Mouse (Mus musculus): ENCODE data around the gene Fbxo47. TPM values are rescaled to one million over a fixed set of nuclear protein-coding genes. Genes with fewer than 3 reads are reported as not detected.

Fbxo47 gene
- polyA plus RNA-seq, 1 experiment from 2014 or later: 0.35 TPM

DNA sequence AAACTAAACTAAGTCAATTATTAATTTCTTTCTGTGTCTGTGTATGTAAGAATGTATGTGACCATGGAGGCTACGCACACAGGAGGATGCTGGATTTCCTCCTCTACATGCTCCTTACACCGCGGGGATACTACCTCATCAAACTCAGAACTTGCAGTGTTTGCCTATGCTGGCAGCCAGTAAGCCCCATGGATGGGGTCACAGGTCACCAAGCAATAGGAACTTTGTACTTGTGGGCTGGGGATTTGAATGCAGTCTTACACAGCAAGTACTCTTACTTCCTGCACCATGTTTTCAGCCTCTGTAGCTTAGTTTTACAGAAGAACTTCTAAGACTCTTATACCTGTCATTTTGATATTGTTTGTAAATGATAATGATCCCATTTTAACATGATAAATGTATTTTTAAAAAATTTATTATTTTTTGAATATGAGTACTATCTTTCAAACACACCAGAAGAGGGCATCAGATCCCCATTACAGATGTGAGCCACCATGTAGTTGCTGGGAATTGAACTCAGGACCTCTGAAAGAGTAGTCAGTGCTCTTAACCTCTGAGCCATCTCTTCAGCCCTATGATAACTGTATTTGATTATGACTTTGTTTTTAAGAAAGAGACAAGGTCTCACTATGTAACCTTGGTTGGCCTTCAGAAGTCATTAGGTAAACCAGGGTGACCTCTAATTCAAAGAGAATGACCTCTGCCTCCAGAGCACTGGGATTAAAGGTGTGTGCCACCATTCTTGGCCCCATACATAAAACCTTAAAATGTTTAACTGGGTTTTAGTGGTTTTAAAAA lies 17.7 kb downstream of the Fbxo47 start:
- WGBS: 86% methylated on average over 3 of the region's 3 CpGs
- H3K4me3 ChIP-seq (replicated peaks; ENCODE audit: low read length): no peak overlapping the region
- no peak overlapping the region for H3K27ac ChIP-seq (ENCODE audit: low read length)
- no peak for ATAC-seq (ENCODE audit: insufficient read depth, low FRiP score)
- H3K9me3 ChIP-seq (replicated peaks; ENCODE audit: control insufficient read depth, low read length): no peaks in the 10 kb centered on the region
- H3K9ac ChIP-seq (ENCODE audit: low read length): no peak overlapping the region
- H3K4me2 ChIP-seq (ENCODE audit: low read depth, low read length): no peak overlapping the region
- H3K36me3 ChIP-seq (ENCODE audit: control insufficient read depth, insufficient read depth, low read length): no peaks in the 10 kb centered on the region
- H3K4me1 ChIP-seq (ENCODE audit: control insufficient read depth, insufficient read depth, low read length): no peaks in the 10 kb centered on the region
- no peaks in the 10 kb centered on the region for H3K27me3 ChIP-seq (ENCODE audit: control insufficient read depth, insufficient read depth, low read length)

DNA sequence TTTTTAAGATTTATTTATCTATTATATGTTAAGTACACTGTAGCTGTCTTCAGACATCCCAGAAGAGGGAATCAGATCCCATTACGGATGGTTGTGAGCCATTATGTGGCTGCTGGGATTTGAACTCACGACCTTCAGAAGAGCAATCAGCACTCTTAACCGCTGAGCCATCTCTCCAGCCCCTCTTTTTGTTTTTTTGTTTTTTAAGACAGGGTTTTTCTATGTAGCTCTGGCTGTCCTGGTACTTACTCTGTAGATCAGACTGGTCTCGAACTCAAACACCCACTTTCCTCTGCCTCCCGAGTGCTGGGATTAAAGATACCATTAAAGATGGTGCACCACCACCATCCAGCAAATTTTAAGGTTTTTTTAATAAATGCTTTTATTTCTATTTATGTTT lies 18.5 kb downstream of the Fbxo47 start:
- no peaks in the 10 kb centered on the region for H3K9me3 ChIP-seq (replicated peaks; ENCODE audit: control insufficient read depth, low read length)
- H3K4me1 ChIP-seq (ENCODE audit: control insufficient read depth, insufficient read depth, low read length): no peaks in the 10 kb centered on the region
- WGBS: 86% methylated on average over 5 of the region's 5 CpGs
- no peak overlapping the region for H3K27ac ChIP-seq (ENCODE audit: low read length)
- H3K27me3 ChIP-seq (ENCODE audit: control insufficient read depth, insufficient read depth, low read length): no peaks in the 10 kb centered on the region
- no peak for ATAC-seq (ENCODE audit: insufficient read depth, low FRiP score)
- no peak overlapping the region for H3K4me3 ChIP-seq (replicated peaks; ENCODE audit: low read length)
- no peak overlapping the region for H3K9ac ChIP-seq (ENCODE audit: low read length)
- H3K4me2 ChIP-seq (ENCODE audit: low read depth, low read length): no peak overlapping the region
- H3K36me3 ChIP-seq (ENCODE audit: control insufficient read depth, insufficient read depth, low read length): no peaks in the 10 kb centered on the region

DNA sequence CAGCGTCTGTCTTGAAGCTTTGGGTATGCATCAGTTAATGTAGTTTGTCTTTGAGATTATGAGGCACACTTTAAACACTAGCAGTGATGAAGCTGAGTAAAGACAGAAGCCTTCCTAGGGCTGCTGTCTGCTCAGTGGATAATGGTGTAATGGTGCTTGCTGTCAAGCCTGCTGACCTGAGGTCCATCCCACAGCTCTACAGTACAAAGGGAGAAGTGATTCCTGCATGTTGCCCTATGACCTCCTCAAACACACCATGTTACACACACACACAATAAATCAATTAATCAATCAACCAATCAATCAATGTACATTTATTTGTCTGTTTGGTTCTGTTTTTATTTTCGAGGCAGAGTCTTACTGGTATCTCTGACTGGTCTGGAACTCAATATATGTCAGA lies 21.8 kb downstream of the Fbxo47 start:
- Histone ChIP-seq H3K4me1 (ENCODE audit: control insufficient read depth, insufficient read depth, low read length) (no peaks in the 10 kb centered on the region), H3K4me3 (replicated peaks; ENCODE audit: low read length) (no peak overlapping the region), H3K9me3 (replicated peaks; ENCODE audit: control insufficient read depth, low read length) (no peaks in the 10 kb centered on the region), H3K9ac (ENCODE audit: low read length) (no peak overlapping the region), H3K27me3 (ENCODE audit: control insufficient read depth, insufficient read depth, low read length) (no peaks in the 10 kb centered on the region), H3K27ac (ENCODE audit: low read length) (no peak overlapping the region), H3K36me3 (ENCODE audit: control insufficient read depth, insufficient read depth, low read length) (no peaks in the 10 kb centered on the region), H3K4me2 (ENCODE audit: low read depth, low read length) (no peak overlapping the region)
- WGBS: 45% methylated on average over 2 of the region's 2 CpGs
- ATAC-seq (ENCODE audit: insufficient read depth, low FRiP score): no peak

DNA sequence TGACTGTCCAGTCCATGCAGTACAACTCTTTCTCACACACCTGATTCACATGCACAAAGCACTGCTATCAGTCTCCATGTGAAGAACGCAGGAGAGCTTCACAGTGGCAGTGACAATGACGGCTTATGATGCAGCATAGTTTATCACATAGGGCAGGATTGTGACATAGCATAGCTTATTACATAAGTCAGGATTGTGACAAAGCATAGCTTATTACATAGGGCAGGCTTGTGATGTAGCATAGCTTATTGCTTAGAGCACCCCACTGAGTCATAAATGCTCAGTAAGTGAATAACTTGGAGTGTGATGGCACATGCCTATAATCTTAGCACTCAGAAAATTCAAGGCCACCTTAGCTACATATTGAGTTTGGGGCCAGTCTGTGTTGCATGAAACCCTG lies 28.5 kb downstream of the Fbxo47 start:
- no peak for ATAC-seq (ENCODE audit: insufficient read depth, low FRiP score)
- Histone ChIP-seq H3K4me3 (replicated peaks; ENCODE audit: low read length) (no peak overlapping the region), H3K9ac (ENCODE audit: low read length) (no peak overlapping the region), H3K4me1 (ENCODE audit: control insufficient read depth, insufficient read depth, low read length) (no peaks in the 10 kb centered on the region), H3K36me3 (ENCODE audit: control insufficient read depth, insufficient read depth, low read length) (no peaks in the 10 kb centered on the region), H3K9me3 (replicated peaks; ENCODE audit: control insufficient read depth, low read length) (no peaks in the 10 kb centered on the region), H3K27me3 (ENCODE audit: control insufficient read depth, insufficient read depth, low read length) (no peaks in the 10 kb centered on the region), H3K4me2 (ENCODE audit: low read depth, low read length) (no peak overlapping the region), H3K27ac (ENCODE audit: low read length) (no peak overlapping the region)
- WGBS: 86% methylated on average over 2 of the region's 2 CpGs

DNA sequence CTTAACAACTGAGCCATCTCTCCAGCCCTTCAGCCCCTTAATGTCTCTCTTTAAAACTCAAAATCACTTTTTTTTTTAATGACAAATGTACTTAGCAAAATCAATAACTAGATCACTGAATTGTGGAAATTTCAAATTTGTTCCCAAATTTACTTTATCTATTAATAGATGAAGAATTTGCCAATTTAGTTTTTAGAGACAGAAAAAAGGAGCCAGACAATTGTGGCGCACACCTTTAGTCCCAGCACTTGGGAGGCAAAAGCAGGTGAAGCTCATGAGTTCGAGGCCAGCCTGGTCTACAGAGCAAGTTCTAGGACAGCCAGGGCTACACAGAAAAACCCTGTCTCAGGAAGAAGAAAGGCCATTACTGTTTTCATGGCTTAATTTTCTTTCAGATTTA lies 32.4 kb downstream of the Fbxo47 start:
- H3K27me3 ChIP-seq (ENCODE audit: control insufficient read depth, insufficient read depth, low read length): no peaks in the 10 kb centered on the region
- no peak for ATAC-seq (ENCODE audit: insufficient read depth, low FRiP score)
- no peaks in the 10 kb centered on the region for H3K36me3 ChIP-seq (ENCODE audit: control insufficient read depth, insufficient read depth, low read length)
- no peak overlapping the region for H3K4me3 ChIP-seq (replicated peaks; ENCODE audit: low read length)
- H3K27ac ChIP-seq (ENCODE audit: low read length): no peak overlapping the region
- no peaks in the 10 kb centered on the region for H3K4me1 ChIP-seq (ENCODE audit: control insufficient read depth, insufficient read depth, low read length)
- no peak overlapping the region for H3K4me2 ChIP-seq (ENCODE audit: low read depth, low read length)
- H3K9ac ChIP-seq (ENCODE audit: low read length): no peak overlapping the region
- 91% methylated on average over 2 of the region's 2 CpGs for WGBS
- no peaks in the 10 kb centered on the region for H3K9me3 ChIP-seq (replicated peaks; ENCODE audit: control insufficient read depth, low read length)

DNA sequence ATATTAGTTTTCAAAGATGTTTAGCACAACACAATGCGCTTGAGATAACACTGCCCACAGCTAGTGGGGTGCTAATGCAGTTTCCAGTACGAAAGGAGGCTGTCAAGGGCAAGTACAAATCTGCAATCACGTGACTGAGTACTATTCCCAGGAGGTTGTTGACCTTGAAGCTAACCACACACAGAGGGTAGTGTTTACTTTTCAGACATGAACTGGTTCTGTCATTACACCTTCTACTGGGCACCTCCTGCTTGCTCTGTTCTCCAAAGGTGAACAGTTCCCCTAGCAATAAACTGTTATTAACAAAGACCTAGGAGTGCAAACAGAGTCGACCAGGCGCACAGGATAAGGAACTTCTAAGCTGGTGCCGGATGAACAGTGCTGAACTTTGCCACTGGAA lies 33.6 kb downstream of the Fbxo47 start:
- Histone ChIP-seq H3K36me3 (ENCODE audit: control insufficient read depth, insufficient read depth, low read length) (no peaks in the 10 kb centered on the region), H3K27ac (ENCODE audit: low read length) (peak overlapping the region; percentile 11; the same call in 1 of the 2 replicates), H3K4me3 (replicated peaks; ENCODE audit: low read length) (no peak overlapping the region), H3K4me2 (ENCODE audit: low read depth, low read length) (no peak overlapping the region), H3K27me3 (ENCODE audit: control insufficient read depth, insufficient read depth, low read length) (no peaks in the 10 kb centered on the region), H3K4me1 (ENCODE audit: control insufficient read depth, insufficient read depth, low read length) (no peaks in the 10 kb centered on the region), H3K9ac (ENCODE audit: low read length) (no peak overlapping the region), H3K9me3 (replicated peaks; ENCODE audit: control insufficient read depth, low read length) (no peaks in the 10 kb centered on the region)
- 32% methylated on average over 6 of the region's 6 CpGs for WGBS
- ATAC-seq (ENCODE audit: insufficient read depth, low FRiP score): peak; percentile 92

DNA sequence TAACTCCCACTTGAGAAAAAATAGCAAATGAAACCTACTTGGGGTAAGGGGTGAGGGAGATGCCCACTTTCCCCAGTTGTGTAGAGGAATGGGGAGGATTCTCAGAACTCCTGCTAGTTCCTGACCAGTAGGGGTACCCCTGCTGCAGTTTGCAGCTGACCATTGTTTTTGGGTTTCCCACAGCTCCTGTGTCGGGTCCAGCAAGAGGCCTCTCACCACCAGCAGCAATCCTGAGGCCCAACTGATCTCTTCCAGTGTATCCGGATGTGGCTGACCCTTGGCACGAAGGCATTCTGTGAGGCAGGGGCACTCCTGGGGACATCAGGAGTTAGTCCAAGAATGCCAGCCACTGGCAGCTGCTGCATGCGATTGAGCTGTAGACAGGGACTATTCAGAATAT lies 42.0 kb downstream of the Fbxo47 start:
- ATAC-seq (ENCODE audit: insufficient read depth, low FRiP score): no peak
- Histone ChIP-seq H3K4me1 (ENCODE audit: control insufficient read depth, insufficient read depth, low read length) (peaks cover 6% of the 10 kb centered on the region; the same call in 1 of the 2 replicates), H3K9ac (ENCODE audit: low read length) (no peak overlapping the region), H3K4me3 (replicated peaks; ENCODE audit: low read length) (no peak overlapping the region; the same call in 1 of the 2 replicates), H3K36me3 (ENCODE audit: control insufficient read depth, insufficient read depth, low read length) (no peaks in the 10 kb centered on the region), H3K4me2 (ENCODE audit: low read depth, low read length) (no peak overlapping the region), H3K27ac (ENCODE audit: low read length) (no peak overlapping the region), H3K9me3 (replicated peaks; ENCODE audit: control insufficient read depth, low read length) (no peaks in the 10 kb centered on the region), H3K27me3 (ENCODE audit: control insufficient read depth, insufficient read depth, low read length) (no peaks in the 10 kb centered on the region)
- 50% methylated on average over 4 of the region's 4 CpGs for WGBS

DNA sequence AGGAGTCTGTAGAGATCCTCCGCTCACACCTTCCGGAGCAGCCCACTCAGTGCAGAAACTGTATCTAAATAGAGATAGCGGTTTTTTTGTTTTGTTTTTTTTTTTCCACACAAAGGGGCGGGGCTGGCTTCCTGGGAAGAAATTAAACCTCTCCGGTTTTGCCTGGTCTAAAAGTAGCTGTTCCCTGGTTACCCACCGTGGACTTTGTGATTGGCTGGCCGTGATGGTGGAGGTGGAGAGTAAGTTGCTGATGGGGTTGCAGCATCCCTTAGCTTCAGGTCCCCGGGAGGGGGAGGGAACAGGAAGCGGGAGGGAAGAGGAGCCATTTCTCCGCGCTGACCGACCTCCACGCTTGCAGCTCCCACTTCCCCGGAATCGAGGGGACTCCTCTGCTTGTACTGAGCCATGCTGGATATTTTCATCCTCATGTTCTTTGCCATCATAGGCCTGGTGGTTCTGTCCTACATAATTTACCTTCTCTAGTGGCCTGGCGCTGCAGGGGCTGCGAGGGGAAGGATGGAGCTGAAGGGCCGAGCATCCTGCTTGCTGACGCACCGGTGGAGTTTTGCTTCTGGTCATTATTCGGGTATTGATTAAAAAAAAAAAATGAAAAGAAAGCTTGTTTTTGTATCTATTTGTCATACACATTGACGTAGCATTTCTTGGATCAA lies 42.8 kb downstream of the Fbxo47 start:
- peak; percentile 74; the same call in 1 of the 2 replicates for ATAC-seq (ENCODE audit: insufficient read depth, low FRiP score)
- WGBS: 5% methylated on average over 22 of the region's 22 CpGs
- H3K36me3 ChIP-seq (ENCODE audit: control insufficient read depth, insufficient read depth, low read length): no peaks in the 10 kb centered on the region; the same call in 1 of the 2 replicates
- H3K27me3 ChIP-seq (ENCODE audit: control insufficient read depth, insufficient read depth, low read length): no peaks in the 10 kb centered on the region
- peak overlapping the region; percentile 62 for H3K27ac ChIP-seq (ENCODE audit: low read length)
- H3K4me3 ChIP-seq (replicated peaks; ENCODE audit: low read length): peak overlapping the region; percentile 46
- H3K9me3 ChIP-seq (replicated peaks; ENCODE audit: control insufficient read depth, low read length): no peaks in the 10 kb centered on the region
- peak overlapping the region; percentile 65 for H3K9ac ChIP-seq (ENCODE audit: low read length)
- H3K4me2 ChIP-seq (ENCODE audit: low read depth, low read length): peak overlapping the region; percentile 57
- peaks cover 6% of the 10 kb centered on the region; the same call in 1 of the 2 replicates for H3K4me1 ChIP-seq (ENCODE audit: control insufficient read depth, insufficient read depth, low read length)

DNA sequence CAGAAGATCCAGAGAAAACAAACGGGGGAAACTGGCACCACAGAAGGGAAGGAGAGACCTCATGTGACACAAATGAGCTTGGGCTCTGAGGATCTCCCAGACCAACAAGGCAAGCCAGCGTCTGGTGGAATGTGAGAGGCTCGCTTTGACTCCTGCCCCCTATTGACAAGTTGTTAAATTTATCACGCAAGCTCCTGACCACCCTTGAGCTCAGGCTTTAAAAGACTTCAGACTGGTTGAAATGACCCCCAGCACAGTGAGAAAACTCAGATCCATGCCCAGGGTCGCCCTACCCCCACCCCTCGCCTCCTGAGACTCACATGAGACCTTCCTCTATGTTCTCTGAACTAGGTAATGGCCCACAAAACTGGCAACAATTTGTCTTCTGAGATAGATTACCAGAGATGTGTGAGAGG lies 43.4 kb downstream of the Fbxo47 start, which contains the start of gene B230217C12Rik:
B230217C12Rik (plus strand) TSS at position 242 of the 416 bp plus-strand sequence.
- Histone ChIP-seq H3K9me3 (replicated peaks; ENCODE audit: control insufficient read depth, low read length) (no peaks in the 10 kb centered on the region), H3K9ac (ENCODE audit: low read length) (peak within 1 kb of the TSS; percentile 65), H3K27me3 (ENCODE audit: control insufficient read depth, insufficient read depth, low read length) (no peaks in the 10 kb centered on the region), H3K4me1 (ENCODE audit: control insufficient read depth, insufficient read depth, low read length) (peaks cover 6% of the 10 kb centered on the region; the same call in 1 of the 2 replicates), H3K27ac (ENCODE audit: low read length) (peak within 1 kb of the TSS; percentile 62), H3K36me3 (ENCODE audit: control insufficient read depth, insufficient read depth, low read length) (no peaks in the 10 kb centered on the region; the same call in 1 of the 2 replicates), H3K4me2 (ENCODE audit: low read depth, low read length) (peak within 1 kb of the TSS; percentile 57), H3K4me3 (replicated peaks; ENCODE audit: low read length) (peak within 1 kb of the TSS; percentile 46)
- ATAC-seq (ENCODE audit: insufficient read depth, low FRiP score): peak; percentile 18; the same call in 1 of the 2 replicates
- WGBS: under 1% methylated on average over 6 of the region's 6 CpGs

Measured in stomach, embryonic 16.5 days (tissue).